Mouse (Mus musculus) stomach, adult 2 months (tissue): ENCODE results near the gene Vmn2r58. TPM values are rescaled to one million over a fixed set of nuclear protein-coding genes. Genes with fewer than 3 reads are reported as not detected.

Experiments
- polyA plus RNA-seq: library from polyadenylated mRNA; depleted of rRNA; stranded (reverse); fragments of >200 nt; gene quantifications from 2 replicates; pipeline ENCODE4 v1.2.3, GENCODE M21; 2012; rRNA removed

Vmn2r58 gene
- not detected in 2 replicates for polyA plus RNA-seq

GRCm38 (mm10) chr7:41872612-41873011 lies at the start of gene Vmn2r58:
Vmn2r58 (minus strand) TSS chr7:41872712.

Other genes with a start within 250 kb of the Vmn2r58 start
- 0.04 TPM in 1 of 2 replicates, not detected in the other for gene Zfp788, start 239.5 kb downstream of the Vmn2r58 start, polyA plus RNA-seq
- not detected in 2 replicates for gene Vmn2r59, start 186.3 kb upstream of the Vmn2r58 start, polyA plus RNA-seq
- not detected in 2 replicates for gene Vmn2r60, start 235.1 kb upstream of the Vmn2r58 start, polyA plus RNA-seq